Comparison of ENCODE assay signal across 8 mouse cellular contexts in genomic region chr19:36836035-36836434, GRCm38 (mm10). TPM values are rescaled to one million over a fixed set of nuclear protein-coding genes. Genes with fewer than 3 reads are reported as not detected.
A peak's percentile ranks its signal among the peaks of the same experiment; 100 is the strongest.
DNase-seq lines count a peak whose midpoint lies in the region; ATAC-seq lines count a peak whose summit lies in the region.

No protein-coding gene starts in this region.

- intact Hi-C loops in left cerebral cortex, postnatal 4 days (cut with DNase I) = no loop called here

- 0 out of 2 replicates have a peak overlapping the region, but pooled peaks have one; percentile 44 for H3K9ac ChIP-seq in kidney, embryonic 15.5 days
- peak overlapping the region; percentile 63; the same call in 1 of the 2 replicates for H3K9ac ChIP-seq in hindbrain, embryonic 13.5 days
- peak overlapping the region; percentile 59 for H3K9ac ChIP-seq in midbrain, embryonic 13.5 days (replicated peaks)

- peak overlapping the region; percentile 79 for H3K4me3 ChIP-seq in kidney, embryonic 15.5 days (replicated peaks)
- H3K4me3 ChIP-seq in hindbrain, embryonic 13.5 days = peak overlapping the region; percentile 97
- peak overlapping the region; percentile 99 for H3K4me3 ChIP-seq in midbrain, embryonic 13.5 days (replicated peaks)

- DNase-seq in kidney, postnatal 25 days = no peak
- DNase-seq in embryo, embryonic 9.5 days (ENCODE audit: extremely low spot score) = peak; percentile 15
- no peak for DNase-seq in left cerebral cortex, postnatal 4 days
- no peak for DNase-seq in left cerebral cortex, adult 9 months (ENCODE audit: low spot score in 2 of 2)

- peaks cover 20% of the 10 kb centered on the region for H3K36me3 ChIP-seq in kidney, embryonic 15.5 days
- H3K36me3 ChIP-seq in hindbrain, embryonic 13.5 days = no peaks in the 10 kb centered on the region; the same call in 1 of the 2 replicates
- H3K36me3 ChIP-seq in midbrain, embryonic 13.5 days = peaks cover 8% of the 10 kb centered on the region

- no peak for ATAC-seq in kidney, embryonic 15.5 days (replicated peaks; ENCODE audit: low FRiP score)
- ATAC-seq in hindbrain, embryonic 13.5 days (ENCODE audit: low FRiP score) = no peak
- ATAC-seq in midbrain, embryonic 13.5 days = no peak
- no peak for ATAC-seq in megakaryocyte progenitor cell, adult 5-6 weeks (replicated peaks; ENCODE audit: poor library complexity)

- 46% methylated on average over 4 of the region's 4 CpGs for WGBS in kidney, embryonic 15.5 days
- 53% methylated on average over 4 of the region's 4 CpGs for WGBS in hindbrain, embryonic 13.5 days
- WGBS in midbrain, embryonic 13.5 days = 65% methylated on average over 4 of the region's 4 CpGs

- H3K4me2 ChIP-seq in kidney, embryonic 15.5 days = peak overlapping the region; percentile 62
- peak overlapping the region; percentile 88 for H3K4me2 ChIP-seq in hindbrain, embryonic 13.5 days
- H3K4me2 ChIP-seq in midbrain, embryonic 13.5 days (replicated peaks) = peak overlapping the region; percentile 86

- H3K4me1 ChIP-seq in kidney, embryonic 15.5 days = peaks cover 21% of the 10 kb centered on the region
- peaks cover 42% of the 10 kb centered on the region for H3K4me1 ChIP-seq in hindbrain, embryonic 13.5 days (replicated peaks)
- peaks cover 28% of the 10 kb centered on the region for H3K4me1 ChIP-seq in midbrain, embryonic 13.5 days (replicated peaks)

- H3K27ac ChIP-seq in kidney, embryonic 15.5 days = 0 out of 2 replicates have a peak overlapping the region, but pooled peaks have one; percentile 27
- H3K27ac ChIP-seq in hindbrain, embryonic 13.5 days = no peak overlapping the region
- no peak overlapping the region for H3K27ac ChIP-seq in midbrain, embryonic 13.5 days

- H3K27me3 ChIP-seq in kidney, embryonic 15.5 days = no peaks in the 10 kb centered on the region
- no peaks in the 10 kb centered on the region for H3K27me3 ChIP-seq in hindbrain, embryonic 13.5 days
- no peaks in the 10 kb centered on the region for H3K27me3 ChIP-seq in midbrain, embryonic 13.5 days

- H3K9me3 ChIP-seq in kidney, embryonic 15.5 days (replicated peaks) = no peaks in the 10 kb centered on the region
- no peaks in the 10 kb centered on the region for H3K9me3 ChIP-seq in hindbrain, embryonic 13.5 days
- H3K9me3 ChIP-seq in midbrain, embryonic 13.5 days = no peaks in the 10 kb centered on the region

RNA-seq across cellular contexts. Expression of gene Tnks2, which starts 2.0 kb away (rescaled TPM):
- polyA plus RNA-seq in kidney, embryonic 15.5 days (2015; fragmentation: Nextera tagmentation; extraction: Ambion mirVana) = 50.4 and 53.1 TPM in 2 replicates
- polyA plus RNA-seq in hindbrain, embryonic 13.5 days (2015; fragmentation: Nextera tagmentation; extraction: Ambion mirVana) = 52.4 and 54.9 TPM in 2 replicates
- 53.0 and 63.7 TPM in 2 replicates for polyA plus RNA-seq in midbrain, embryonic 13.5 days (2015; fragmentation: Nextera tagmentation; extraction: Ambion mirVana)
- 100 to 1,000 TPM; 146 to 148 TPM for total RNA-seq in left cerebral cortex, postnatal 4 days (2021)
- total RNA-seq in megakaryocyte progenitor cell, adult 5-6 weeks (2015) = 54.4 and 56.4 TPM in 2 replicates
- total RNA-seq in megakaryocyte progenitor cell, adult 5-6 weeks (2017) = 54.4 and 63.1 TPM in 2 replicates
